Mouse (Mus musculus): ENCODE results near the gene Gm42715.

DNA sequence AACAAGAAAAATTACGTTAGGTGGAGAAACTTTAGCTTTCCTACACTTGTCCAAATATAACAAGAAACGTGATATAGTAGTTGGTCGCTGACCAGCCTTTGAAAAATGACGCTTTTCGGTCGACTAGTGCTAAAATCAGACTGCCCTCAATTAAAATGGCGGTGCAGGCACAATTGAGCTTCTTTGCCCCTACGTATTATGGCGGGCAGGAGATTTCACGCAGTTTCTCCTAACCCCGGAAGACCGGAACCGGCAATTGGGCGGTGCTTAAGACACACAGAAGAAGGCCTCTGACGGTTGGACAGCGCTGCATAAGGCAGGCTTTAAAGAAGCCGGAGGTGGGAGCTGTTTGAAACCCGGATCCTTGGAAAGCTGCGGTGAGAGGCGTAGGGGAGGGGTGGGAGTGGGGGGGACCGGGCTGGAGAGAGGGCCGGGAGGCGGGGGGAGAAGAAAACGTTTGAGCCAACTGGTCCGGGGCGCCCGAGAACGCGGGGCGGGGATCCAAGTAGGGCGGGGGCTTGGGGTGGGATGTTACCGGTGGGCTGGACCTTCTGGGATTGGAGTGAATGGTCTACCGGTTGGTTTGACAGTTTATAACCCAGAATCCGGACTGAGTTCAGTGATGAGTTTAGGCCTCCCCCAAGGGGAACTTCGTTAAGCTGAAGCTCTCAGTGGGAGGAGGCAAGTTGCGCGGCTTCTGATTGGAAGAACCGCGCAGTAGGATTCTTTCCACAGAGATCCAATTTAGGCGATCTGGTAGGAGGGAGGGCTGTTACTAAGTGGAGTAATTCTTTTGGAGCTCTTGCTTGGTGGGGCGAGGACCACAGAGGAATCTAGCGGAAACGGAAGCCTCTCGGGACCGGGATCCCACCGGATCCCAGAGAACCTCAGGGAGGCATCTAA lies 48.4 kb upstream of the Gm42715 start:
- TF ChIP-seq CTCF (IDR thresholded peaks at IDR 0.05; ENCODE audit: low read depth) (no peak; the same call in 1 of the 2 replicates), EP300 (optimal IDR thresholded peaks at IDR 0.05) (peak; percentile 88)

All from stomach, postnatal 0 days (tissue).